ENCODE assay signal across 9 mouse cellular contexts in genomic region chr17:46854640-46855110, GRCm38 (mm10). TPM values are rescaled to one million over a fixed set of nuclear protein-coding genes. Genes with fewer than 3 reads are reported as not detected.
DNase-seq lines count a peak whose midpoint lies in the region; ATAC-seq and TF ChIP-seq lines count a peak whose summit lies in the region.
"Had no signal": no experiment of that assay in that cellular context is flagged by ENCODE, and none has a peak within 500 bp of the region (broad histone marks: within the 10 kb centered on the region; RNA-seq: fewer than 3 reads in every experiment).

No protein-coding gene starts in this region.

- peak; percentile 49 for DNase-seq in kidney, adult 18-20 months
- DNase-seq in kidney, adult 8-10 months, result no peak
- peak; percentile 55 for DNase-seq in adrenal gland, adult 2 months
- DNase-seq in heart, postnatal 0 days (ENCODE audit: low spot score), result no peak
- peak; percentile 51 for DNase-seq in liver, adult 2 months (ENCODE audit: extremely low read depth, low read depth, low spot score)
- no peak for DNase-seq in frontal cortex, adult 2 months (ENCODE audit: extremely low spot score in 1 of 2, low spot score in 1 of 2)
- no peak for DNase-seq in left cerebral cortex, postnatal 4 days

- no peak for TF ChIP-seq POLR2A in liver, adult 2 months (IDR thresholded peaks at IDR 0.05; ENCODE audit: extremely low read depth, insufficient read depth, low read length)

- peak overlapping the region; percentile 80 for H3K4me2 ChIP-seq in heart, postnatal 0 days (ENCODE audit: low read depth, low read length)

- TF ChIP-seq EP300 in heart, postnatal 0 days (IDR thresholded peaks at IDR 0.05; ENCODE audit: low read depth), result no peak

- no peaks in the 10 kb centered on the region for H3K9me3 ChIP-seq in heart, postnatal 0 days (replicated peaks; ENCODE audit: control insufficient read depth, low read length)

- peak overlapping the region; percentile 99 for H3K27ac ChIP-seq in heart, postnatal 0 days (ENCODE audit: low read depth)
- H3K27ac ChIP-seq in liver, adult 2 months (replicated peaks; ENCODE audit: insufficient read depth, low read depth, low read length), result peak overlapping the region; percentile 10
- H3K27ac ChIP-seq: macrophage had no signal

- H3K9ac ChIP-seq in heart, postnatal 0 days (replicated peaks; ENCODE audit: low read depth, low read length), result peak overlapping the region; percentile 41
- 0 out of 2 replicates have a peak overlapping the region, but pooled peaks have one; percentile 6 for H3K9ac ChIP-seq in liver, adult 2 months (ENCODE audit: low read depth, low read length)

- intact Hi-C loops in left cerebral cortex, postnatal 4 days (cut with DNase I), result no loop called here

- no peaks in the 10 kb centered on the region for H3K27me3 ChIP-seq in heart, postnatal 0 days (ENCODE audit: control insufficient read depth, insufficient read depth, low read length)
- no peaks in the 10 kb centered on the region for H3K27me3 ChIP-seq in liver, adult 2 months (ENCODE audit: control insufficient read depth, insufficient read depth, low read length)

- H3K4me1 ChIP-seq in heart, postnatal 0 days (ENCODE audit: control insufficient read depth, insufficient read depth), result peaks cover 22% of the 10 kb centered on the region
- H3K4me1 ChIP-seq in liver, adult 2 months (ENCODE audit: control insufficient read depth, insufficient read depth, low read length), result peaks cover 8% of the 10 kb centered on the region

- H3K4me3 ChIP-seq in heart, postnatal 0 days (ENCODE audit: low read depth, low read length), result peak overlapping the region; percentile 86; the same call in 1 of the 2 replicates
- no peak overlapping the region for H3K4me3 ChIP-seq in liver, adult 2 months (ENCODE audit: insufficient read depth, low read depth, low read length)

- 21% methylated on average over 8 of the region's 8 CpGs for WGBS in heart, postnatal 0 days
- WGBS in liver, adult 2 months, result 53% methylated on average over 8 of the region's 8 CpGs

- TF ChIP-seq CTCF in heart, postnatal 0 days (IDR thresholded peaks at IDR 0.05; ENCODE audit: low read depth), result no peak
- no peak for TF ChIP-seq CTCF in liver, adult 2 months (IDR thresholded peaks at IDR 0.05; ENCODE audit: low read depth, low read length)

- H3K36me3 ChIP-seq in heart, postnatal 0 days (replicated peaks; ENCODE audit: control insufficient read depth, insufficient read depth, low read length), result no peaks in the 10 kb centered on the region
- no peaks in the 10 kb centered on the region for H3K36me3 ChIP-seq in liver, adult 2 months (ENCODE audit: control insufficient read depth, insufficient read depth, low read length)

- peaks cover 14% of the 10 kb centered on the region; the same call in 1 of the 2 replicates for H3K79me2 ChIP-seq in liver, adult 2 months (ENCODE audit: control insufficient read depth, insufficient read depth, low read length)

- no peak for ATAC-seq in heart, postnatal 0 days (ENCODE audit: insufficient read depth, low read depth)
- no peak for ATAC-seq in inflammation-experienced regulatory T-cells, adult 6 months

RNA-seq across cellular contexts. Expression of gene Bicral, which starts 3.6 kb away (rescaled TPM):
- total RNA-seq in adrenal gland, adult 2 months (2021), result 10 to 100 TPM; 22.6 to 25.1 TPM
- 6.1 and 7.7 TPM in 2 replicates for polyA plus RNA-seq in adrenal gland, adult 2 months (2012; rRNA removed)
- total RNA-seq in heart, postnatal 0 days (2014; rRNA removed; ENCODE audit: low replicate concordance), result 3.6 and 17.2 TPM in 2 replicates
- polyA plus RNA-seq in heart, postnatal 0 days (2015; fragmentation: Nextera tagmentation; extraction: Ambion mirVana), result 1.8 and 2.3 TPM in 2 replicates
- 7.9 and 13.5 TPM in 2 replicates for total RNA-seq in liver, adult 2 months (2014; rRNA removed)
- 3.2 and 3.9 TPM in 2 replicates for polyA plus RNA-seq in liver, adult 2 months (2012; rRNA removed)
- 37.4 and 38.6 TPM in 2 replicates for polyA plus RNA-seq in frontal cortex, adult 2 months (2012; rRNA removed)
- polyA plus RNA-seq in inflammation-experienced regulatory T-cells, adult 6 months (2017; shearing (Covaris generic)), result 1 to 10 TPM; 7.6 to 9.2 (median 9.1) TPM
- total RNA-seq in left cerebral cortex, postnatal 4 days (2021), result 10 to 100 TPM; 42.2 to 45.3 TPM

RNA-seq across cellular contexts. Expression of gene Tbcc, which starts 35.8 kb away (rescaled TPM):
- 10 to 100 TPM; 13.1 to 23.8 TPM for total RNA-seq in adrenal gland, adult 2 months (2021)
- polyA plus RNA-seq in adrenal gland, adult 2 months (2012; rRNA removed), result 17.2 and 18.5 TPM in 2 replicates
- total RNA-seq in heart, postnatal 0 days (2014; rRNA removed; ENCODE audit: low replicate concordance), result 37.8 and 44.8 TPM in 2 replicates
- polyA plus RNA-seq in heart, postnatal 0 days (2015; fragmentation: Nextera tagmentation; extraction: Ambion mirVana), result 43.6 and 43.7 TPM in 2 replicates
- total RNA-seq in liver, adult 2 months (2014; rRNA removed), result 8.5 and 10.0 TPM in 2 replicates
- polyA plus RNA-seq in liver, adult 2 months (2012; rRNA removed), result 16.0 and 17.0 TPM in 2 replicates
- 26.5 and 27.3 TPM in 2 replicates for polyA plus RNA-seq in frontal cortex, adult 2 months (2012; rRNA removed)
- polyA plus RNA-seq in inflammation-experienced regulatory T-cells, adult 6 months (2017; shearing (Covaris generic)), result 10 to 100 TPM in 1 of 3 experiments, 1 to 10 TPM in 2; 9.6 to 10.5 (median 9.9) TPM
- 10 to 100 TPM; 23.4 to 28.5 TPM for total RNA-seq in left cerebral cortex, postnatal 4 days (2021)

RNA-seq across cellular contexts. Expression of gene Prph2, which starts 55.6 kb away (rescaled TPM):
- not detected for total RNA-seq in adrenal gland, adult 2 months (2021)
- not detected in 2 replicates for polyA plus RNA-seq in adrenal gland, adult 2 months (2012; rRNA removed)
- not detected in 2 replicates for total RNA-seq in heart, postnatal 0 days (2014; rRNA removed; ENCODE audit: low replicate concordance)
- not detected in 2 replicates for polyA plus RNA-seq in heart, postnatal 0 days (2015; fragmentation: Nextera tagmentation; extraction: Ambion mirVana)
- total RNA-seq in liver, adult 2 months (2014; rRNA removed), result not detected in 2 replicates
- polyA plus RNA-seq in liver, adult 2 months (2012; rRNA removed), result 0.02 TPM in 1 of 2 replicates, not detected in the other
- 0.04 TPM in 1 of 2 replicates, not detected in the other for polyA plus RNA-seq in frontal cortex, adult 2 months (2012; rRNA removed)
- not detected for polyA plus RNA-seq in inflammation-experienced regulatory T-cells, adult 6 months (2017; shearing (Covaris generic))
- not detected for total RNA-seq in left cerebral cortex, postnatal 4 days (2021)
- polyA plus RNA-seq: macrophage had no signal

Comparison
In these comparisons a context has a peak if more than half of its experiments do, and no peak if none do; other contexts are left out.
1. DNase-seq: peak in kidney, adult 18-20 months (single experiment), adrenal gland, adult 2 months (single experiment) and liver, adult 2 months (single experiment); none in kidney, adult 8-10 months (0 of 2), heart, postnatal 0 days (single experiment), frontal cortex, adult 2 months (0 of 2) and left cerebral cortex, postnatal 4 days (single experiment).